Mouse (Mus musculus) CH12.LX (cell line): Measurements from ENCODE around the gene Disp3. TPM values are rescaled to one million over a fixed set of nuclear protein-coding genes. Genes with fewer than 3 reads are reported as not detected.

Experiments used
- DNase-seq: peaks from one replicate; pipeline ENCODE4 v3.0.0-alpha.2; 2013; ENCODE audit errors: extremely low read depth
- H3K27ac ChIP-seq: 2 replicates; pipeline ENCODE4 v1.5.1; 2012; ENCODE audit warnings: low read depth, mild to moderate bottlenecking, control low read depth, moderate library complexity; ENCODE audit not compliant: insufficient read depth
- H3K27me3 ChIP-seq: replicated peaks from 2 replicates; pipeline ENCODE3; 2012; ENCODE audit warnings: inconsistent platforms
- H3K36me3 ChIP-seq, 2 experiments: replicated peaks in 1 of 2; 2 replicates each; pipeline versions ENCODE3 to v1.6.1; 2012; ENCODE audit warnings: inconsistent platforms in 1 of 2, low read length in 1 of 2, mild to moderate bottlenecking in 1 of 2, mixed read lengths in 1 of 2, moderate library complexity in 1 of 2; ENCODE audit not compliant: control insufficient read depth in 1 of 2, insufficient read depth in 1 of 2
- H3K4me1 ChIP-seq, 2 experiments: 2 replicates each; pipeline ENCODE4 v1.6.1; 2012; ENCODE audit warnings: inconsistent platforms in 1 of 2, moderate library complexity in 1 of 2; ENCODE audit not compliant: insufficient read depth in 2 of 2, control insufficient read depth in 1 of 2
- H3K4me2 ChIP-seq: 2 replicates; pipeline ENCODE4 v1.6.1; 2012; ENCODE audit warnings: low read depth, mild to moderate bottlenecking, control low read depth; ENCODE audit not compliant: poor library complexity, insufficient read depth, severe bottlenecking
- H3K4me3 ChIP-seq, 3 experiments: fragments of 150-350 bp in 1 of 3; sonication (generic) in 1 of 3; replicated peaks in 1 of 3; 2 replicates each; pipeline versions ENCODE3 to v1.5.1; 2011 to 2012; ENCODE audit warnings: low read depth in 2 of 3, low read length in 2 of 3, mild to moderate bottlenecking in 2 of 3, moderate library complexity in 2 of 3, control low read depth in 1 of 3, improper control_type of control experiment in 1 of 3, inconsistent platforms in 1 of 3, mixed read lengths in 1 of 3; ENCODE audit not compliant: poor library complexity in 1 of 3
- H3K79me2 ChIP-seq: replicated peaks from 2 replicates; pipeline ENCODE4 v1.6.1; 2012; ENCODE audit warnings: mild to moderate bottlenecking, moderate library complexity; ENCODE audit not compliant: control insufficient read depth, poor library complexity, insufficient read depth, severe bottlenecking; ENCODE audit errors: extremely low read depth
- H3K9ac ChIP-seq: 2 replicates; pipeline ENCODE4 v1.6.1; 2012; ENCODE audit warnings: low read depth, mild to moderate bottlenecking, control low read depth, moderate library complexity; ENCODE audit not compliant: insufficient read depth
- H3K9me3 ChIP-seq: replicated peaks from 2 replicates; pipeline ENCODE3; 2012; ENCODE audit warnings: low read length, inconsistent platforms, mixed read lengths
- CHD1 ChIP-seq: IDR thresholded peaks from 2 replicates; pipeline ENCODE4 v1.6.1; 2012; ENCODE audit warnings: low read depth, low read length, improper control_type of control experiment, inconsistent platforms
- CTCF ChIP-seq, 2 experiments: IDR thresholded peaks in 1 of 2; conservative IDR thresholded peaks in 1 of 2; 2 replicates each; pipeline ENCODE4 v1.5.1; 2011 to 2012; ENCODE audit warnings: low read depth in 2 of 2, low read length in 2 of 2, improper control_type of control experiment in 1 of 2, inconsistent platforms in 1 of 2, mild to moderate bottlenecking in 1 of 2, moderate library complexity in 1 of 2
- E2F4 ChIP-seq: IDR thresholded peaks from 2 replicates; pipeline ENCODE4 v1.6.1; 2011; ENCODE audit warnings: low read depth, low read length, improper control_type of control experiment; ENCODE audit not compliant: insufficient replicate concordance
- EP300 ChIP-seq: IDR thresholded peaks from 2 replicates; pipeline ENCODE4 v1.6.1; 2011; ENCODE audit warnings: low read length, improper control_type of control experiment
- ETS1 ChIP-seq: conservative IDR thresholded peaks from 2 replicates; pipeline ENCODE4 v1.6.1; 2012; ENCODE audit warnings: low read depth, mild to moderate bottlenecking, inconsistent platforms, low read length, improper control_type of control experiment, moderate library complexity
- GABPA ChIP-seq: IDR thresholded peaks from 2 replicates; pipeline ENCODE4 v1.6.1; 2012; ENCODE audit warnings: low read depth, low read length, improper control_type of control experiment, inconsistent platforms; ENCODE audit not compliant: insufficient replicate concordance
- HCFC1 ChIP-seq: IDR thresholded peaks from 2 replicates; pipeline ENCODE4 v1.6.1; 2012; ENCODE audit warnings: low read depth, mild to moderate bottlenecking, inconsistent platforms, low read length, improper control_type of control experiment
- JUN ChIP-seq: IDR thresholded peaks from 2 replicates; pipeline ENCODE4 v1.6.1; 2011; ENCODE audit warnings: low read depth, mild to moderate bottlenecking, low read length, improper control_type of control experiment, moderate library complexity; ENCODE audit not compliant: insufficient read depth
- MAFK ChIP-seq: IDR thresholded peaks from 2 replicates; pipeline ENCODE4 v1.6.1; 2011; ENCODE audit warnings: low read length, improper control_type of control experiment; ENCODE audit not compliant: insufficient replicate concordance
- MAX ChIP-seq: IDR thresholded peaks from 2 replicates; pipeline ENCODE4 v1.6.1; 2011; ENCODE audit warnings: low read length, improper control_type of control experiment
- MAZ ChIP-seq: IDR thresholded peaks from 2 replicates; pipeline ENCODE4 v1.6.1; 2012; ENCODE audit warnings: low read depth, mild to moderate bottlenecking, inconsistent platforms, low read length, improper control_type of control experiment, moderate library complexity
- MEF2A ChIP-seq: IDR thresholded peaks from 2 replicates; pipeline ENCODE4 v1.6.1; 2014; ENCODE audit warnings: low read depth, mild to moderate bottlenecking, inconsistent platforms, low read length, improper control_type of control experiment, borderline replicate concordance
- MXI1 ChIP-seq: IDR thresholded peaks from 2 replicates; pipeline ENCODE4 v1.6.1; 2011; ENCODE audit warnings: mild to moderate bottlenecking, low read depth, low read length, improper control_type of control experiment
- NELFE ChIP-seq: IDR thresholded peaks from 2 replicates; pipeline ENCODE4 v1.6.1; 2011; ENCODE audit warnings: low read depth, low read length, improper control_type of control experiment
- NRF1 ChIP-seq: IDR thresholded peaks from 2 replicates; pipeline ENCODE4 v1.6.1; 2014; ENCODE audit warnings: low read depth, mild to moderate bottlenecking, inconsistent platforms, low read length, improper control_type of control experiment, moderate library complexity
- PAX5 ChIP-seq: IDR thresholded peaks from 2 replicates; pipeline ENCODE4 v1.6.1; 2012; ENCODE audit warnings: low read length, inconsistent platforms, mixed read lengths
- POLR2A ChIP-seq: IDR thresholded peaks from 2 replicates; pipeline ENCODE4 v1.6.1; 2011; ENCODE audit warnings: low read depth, mild to moderate bottlenecking, improper control_type of control experiment, low read length
- SMC3 ChIP-seq: IDR thresholded peaks from 2 replicates; pipeline ENCODE4 v1.6.1; 2011; ENCODE audit warnings: low read depth, low read length, improper control_type of control experiment
- TCF12 ChIP-seq: IDR thresholded peaks from 2 replicates; pipeline ENCODE4 v1.6.1; 2014; ENCODE audit warnings: low read depth, mild to moderate bottlenecking, inconsistent platforms, low read length, improper control_type of control experiment
- UBTF ChIP-seq: IDR thresholded peaks from 2 replicates; pipeline ENCODE4 v1.6.1; 2012; ENCODE audit warnings: low read depth, mild to moderate bottlenecking, inconsistent platforms, low read length, improper control_type of control experiment, moderate library complexity
- USF2 ChIP-seq: conservative IDR thresholded peaks from 2 replicates; pipeline ENCODE4 v1.6.1; 2011; ENCODE audit warnings: low read depth, low read length, improper control_type of control experiment
- ZC3H11A ChIP-seq: IDR thresholded peaks from 2 replicates; pipeline ENCODE4 v1.6.1; 2012; ENCODE audit warnings: low read depth, mild to moderate bottlenecking, inconsistent platforms, low read length, improper control_type of control experiment
- ZKSCAN1 ChIP-seq: IDR thresholded peaks from 2 replicates; pipeline ENCODE4 v1.6.1; 2012; ENCODE audit warnings: low read depth, inconsistent platforms, low read length, improper control_type of control experiment, borderline replicate concordance
- dilution Hi-C: fragments of 300-500 bp; cut with MboI; formaldehyde crosslinking; loops from 2 replicates; pipeline ENCODE4 v1.14.3; 2020; ENCODE audit warnings: low sequenced_read_pairs; ENCODE audit not compliant: extremely low pct_unique_long_range_greater_than_20kb, extremely low pct_ligation_motif_present
- in situ Hi-C: fragments of 300-500 bp; cut with MboI; formaldehyde crosslinking; loops from 3 replicates; pipeline ENCODE4 v1.14.3; 2019; ENCODE audit warnings: low sequenced_read_pairs, low pct_ligation_motif_present, low pct_unique_long_range_greater_than_20kb, mixed read lengths
- polyA plus RNA-seq: library from polyadenylated mRNA; unstranded; fragments of >175 nt; gene quantifications from 2 replicates; pipeline ENCODE4 v1.2.1, GENCODE M21; 2012; ENCODE audit warnings: low read depth; ENCODE audit not compliant: insufficient read length
- total RNA-seq, 2 experiments: library from RNA; depleted of rRNA; stranded (reverse); fragments of 300-350 nt in 1 of 2; fragments of >200 nt in 1 of 2; gene quantifications; 2 replicates each; pipeline ENCODE4 v1.2.3; 2012 to 2014

Gene Disp3
- total and polyA plus RNA-seq, 3 experiments: not detected

GRCm38 (mm10) chr4:148327266-148327997 lies 39.7 kb upstream of the Disp3 start:
- in situ Hi-C loops (no loop called here), dilution Hi-C loops (no loop called here)
- Histone ChIP-seq H3K4me2 (no peak overlapping the region), H3K4me3 (no peak overlapping the region), H3K9me3 (peaks cover 2% of the 10 kb centered on the region), H3K79me2 (no peaks in the 10 kb centered on the region), H3K4me1 (no peaks in the 10 kb centered on the region), H3K27ac (no peak overlapping the region), H3K27me3 (peaks cover 48% of the 10 kb centered on the region), H3K36me3 (no peaks in the 10 kb centered on the region), H3K9ac (no peak overlapping the region)
- no peak for TF ChIP-seq NRF1
- no peak for TF ChIP-seq MAZ
- no peak for TF ChIP-seq MAX
- no peak for TF ChIP-seq CHD1
- TF ChIP-seq MXI1: no peak
- no peak for TF ChIP-seq TCF12
- TF ChIP-seq USF2: no peak
- TF ChIP-seq ZC3H11A: no peak
- TF ChIP-seq CTCF (conservative IDR thresholded peaks at IDR 0.05 in 1 of 2, IDR thresholded peaks at IDR 0.05 in 1 of 2; ENCODE audit: low read depth in 2 of 2, low read length in 2 of 2): no peak
- TF ChIP-seq SMC3: no peak
- no peak for TF ChIP-seq NELFE
- TF ChIP-seq ETS1: no peak
- TF ChIP-seq PAX5: no peak
- no peak for TF ChIP-seq POLR2A
- TF ChIP-seq GABPA: no peak
- no peak for TF ChIP-seq ZKSCAN1
- no peak for TF ChIP-seq EP300
- DNase-seq: no peak

GRCm38 (mm10) chr4:148326791-148327190 lies 39.0 kb upstream of the Disp3 start:
- in situ Hi-C loops: no loop called here
- H3K9ac ChIP-seq: no peak overlapping the region
- no peak for TF ChIP-seq MEF2A
- no peak for TF ChIP-seq CHD1
- no peak for TF ChIP-seq MXI1
- no peak for TF ChIP-seq ETS1
- TF ChIP-seq UBTF: no peak
- no peak for TF ChIP-seq SMC3
- no peak for TF ChIP-seq E2F4
- TF ChIP-seq MAFK: no peak
- no peak for TF ChIP-seq HCFC1
- no peak for TF ChIP-seq JUN
- TF ChIP-seq MAX: no peak
- no peaks in the 10 kb centered on the region for H3K79me2 ChIP-seq
- H3K4me1 ChIP-seq: no peaks in the 10 kb centered on the region
- peaks cover 51% of the 10 kb centered on the region for H3K27me3 ChIP-seq
- H3K4me2 ChIP-seq: no peak overlapping the region
- dilution Hi-C loops: no loop called here
- H3K36me3 ChIP-seq: no peaks in the 10 kb centered on the region
- no peak overlapping the region for H3K27ac ChIP-seq
- DNase-seq: no peak
- peaks cover 2% of the 10 kb centered on the region for H3K9me3 ChIP-seq
- no peak overlapping the region for H3K4me3 ChIP-seq
